Mouse (Mus musculus): ENCODE results near the gene Itpr1. TPM values are rescaled to one million over a fixed set of nuclear protein-coding genes. Genes with fewer than 3 reads are reported as not detected.
A peak's percentile ranks its signal among the peaks of the same experiment; 100 is the strongest.

The Itpr1 gene
- total and polyA plus RNA-seq, 2 experiments, result 6.9 to 55.0 TPM

DNA sequence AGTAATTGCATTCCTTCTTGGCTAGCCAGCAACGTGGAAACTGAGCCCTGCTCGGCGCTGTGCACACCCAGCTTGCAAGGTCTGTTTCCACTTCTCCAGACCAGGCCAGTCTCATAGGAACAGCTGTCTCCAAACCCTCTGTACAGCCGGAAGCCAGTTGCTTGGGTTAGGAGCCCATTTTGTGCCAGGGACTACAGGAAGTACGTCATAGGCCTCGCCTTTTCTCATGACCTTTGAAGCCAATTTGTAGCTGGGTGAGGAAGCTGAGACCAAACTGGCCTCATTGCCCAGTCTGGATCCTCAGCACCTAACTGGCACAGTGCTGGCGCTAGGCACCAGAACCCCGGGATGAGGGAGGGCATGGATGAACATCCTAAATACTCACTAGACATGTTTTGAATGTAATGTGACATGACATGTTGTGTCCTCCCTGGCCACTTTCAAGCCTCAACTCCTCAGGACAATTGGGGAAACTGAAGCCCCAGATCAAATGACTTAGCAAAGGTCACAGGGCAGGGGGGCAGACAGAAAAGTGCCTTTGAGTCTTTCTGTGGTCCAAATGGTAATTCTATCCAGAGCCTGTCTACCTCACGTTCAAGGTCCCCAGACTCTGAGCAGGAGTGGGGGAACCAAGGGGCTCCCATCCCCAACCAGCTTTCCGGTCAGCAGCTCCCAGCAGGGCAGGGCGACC, 357.6 kb downstream of the Itpr1 start:
- no peaks in the 10 kb centered on the region for H3K79me2 ChIP-seq (ENCODE audit: control insufficient read depth, insufficient read depth, low read length)
- H3K9ac ChIP-seq (ENCODE audit: low read depth, low read length), result peak overlapping the region; percentile 44
- H3K27me3 ChIP-seq (ENCODE audit: control insufficient read depth, insufficient read depth, low read length), result no peaks in the 10 kb centered on the region
- peaks cover 3% of the 10 kb centered on the region for H3K4me1 ChIP-seq (ENCODE audit: control insufficient read depth, insufficient read depth, low read length)
- H3K4me3 ChIP-seq (ENCODE audit: insufficient read depth, low read depth, low read length), result peak overlapping the region; percentile 47; the same call in 1 of the 2 replicates
- DNase-seq (ENCODE audit: extremely low read depth, low read depth, low spot score), result peak; percentile 86
- H3K36me3 ChIP-seq (ENCODE audit: control insufficient read depth, insufficient read depth, low read length), result no peaks in the 10 kb centered on the region
- TF ChIP-seq POLR2A (IDR thresholded peaks at IDR 0.05; ENCODE audit: extremely low read depth, insufficient read depth, low read length) (no peak), CTCF (IDR thresholded peaks at IDR 0.05; ENCODE audit: low read depth, low read length) (no peak)
- WGBS, result 35% methylated on average over 11 of the region's 11 CpGs
- peak overlapping the region; percentile 46 for H3K27ac ChIP-seq (replicated peaks; ENCODE audit: insufficient read depth, low read depth, low read length)

DNA sequence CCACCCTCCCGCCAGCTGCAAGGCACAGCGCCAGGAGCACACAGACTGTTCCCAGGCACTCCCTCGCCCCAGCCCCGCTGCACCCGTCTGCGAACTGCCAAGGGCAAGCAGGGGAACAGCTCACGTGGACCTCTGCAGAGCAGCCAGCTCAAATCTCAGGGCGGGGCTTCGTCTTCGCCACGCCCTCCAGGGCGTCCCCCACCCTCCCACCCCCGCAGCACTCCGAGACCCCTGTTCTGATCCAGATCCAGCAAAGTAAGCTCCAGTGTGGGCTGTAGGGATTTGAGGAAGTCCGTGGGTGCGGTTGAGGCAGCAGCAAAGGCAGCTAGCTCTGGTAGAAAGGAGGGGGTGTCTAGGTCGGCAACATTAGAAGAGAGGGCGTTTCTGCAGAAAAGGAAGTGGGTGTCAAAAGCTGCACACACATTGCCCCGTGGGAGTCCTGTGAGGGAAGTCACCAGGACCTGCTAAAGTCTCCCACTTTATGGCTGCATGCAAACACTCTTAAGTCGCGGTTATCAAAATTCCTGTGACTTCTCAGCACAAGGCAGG, 358.2 kb downstream of the Itpr1 start:
- Histone ChIP-seq H3K27me3 (ENCODE audit: control insufficient read depth, insufficient read depth, low read length) (no peaks in the 10 kb centered on the region), H3K27ac (replicated peaks; ENCODE audit: insufficient read depth, low read depth, low read length) (peak overlapping the region; percentile 46), H3K4me1 (ENCODE audit: control insufficient read depth, insufficient read depth, low read length) (peaks cover 3% of the 10 kb centered on the region), H3K36me3 (ENCODE audit: control insufficient read depth, insufficient read depth, low read length) (no peaks in the 10 kb centered on the region), H3K79me2 (ENCODE audit: control insufficient read depth, insufficient read depth, low read length) (no peaks in the 10 kb centered on the region), H3K9ac (ENCODE audit: low read depth, low read length) (peak overlapping the region; percentile 49), H3K4me3 (ENCODE audit: insufficient read depth, low read depth, low read length) (peak overlapping the region; percentile 47)
- WGBS, result 5% methylated on average over 21 of the region's 21 CpGs
- peak; percentile 74 for DNase-seq (ENCODE audit: extremely low read depth, low read depth, low spot score)
- no peak for TF ChIP-seq POLR2A (IDR thresholded peaks at IDR 0.05; ENCODE audit: extremely low read depth, insufficient read depth, low read length)
- TF ChIP-seq CTCF (IDR thresholded peaks at IDR 0.05; ENCODE audit: low read depth, low read length), result no peak

DNA sequence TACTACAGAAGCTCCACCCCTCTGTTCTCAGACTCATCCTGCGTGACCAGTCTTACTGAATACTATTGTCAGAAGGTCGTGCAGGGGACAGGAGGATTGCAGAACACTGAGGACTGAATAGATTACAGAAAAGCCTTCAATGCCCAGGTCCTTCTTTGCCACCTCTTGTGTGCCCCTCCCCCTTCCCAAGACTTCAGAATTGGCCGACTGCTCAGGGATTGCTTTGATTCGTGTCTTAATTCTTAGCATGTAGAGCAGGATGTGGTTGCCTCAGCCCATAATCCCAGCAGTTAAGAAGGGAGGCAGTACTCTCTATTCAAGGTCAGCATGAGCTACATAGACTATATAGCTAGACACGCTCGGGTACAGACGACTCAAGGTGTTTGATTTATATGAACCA, 359.8 kb downstream of the Itpr1 start:
- H3K4me1 ChIP-seq (ENCODE audit: control insufficient read depth, insufficient read depth, low read length), result peaks cover 3% of the 10 kb centered on the region
- no peak for DNase-seq (ENCODE audit: extremely low read depth, low read depth, low spot score)
- H3K4me3 ChIP-seq (ENCODE audit: insufficient read depth, low read depth, low read length), result no peak overlapping the region
- no peak overlapping the region for H3K9ac ChIP-seq (ENCODE audit: low read depth, low read length)
- no peak for TF ChIP-seq POLR2A (IDR thresholded peaks at IDR 0.05; ENCODE audit: extremely low read depth, insufficient read depth, low read length)
- TF ChIP-seq CTCF (IDR thresholded peaks at IDR 0.05; ENCODE audit: low read depth, low read length), result no peak
- 80% methylated on average over 7 of the region's 7 CpGs for WGBS
- H3K79me2 ChIP-seq (ENCODE audit: control insufficient read depth, insufficient read depth, low read length), result no peaks in the 10 kb centered on the region
- H3K27ac ChIP-seq (replicated peaks; ENCODE audit: insufficient read depth, low read depth, low read length), result no peak overlapping the region
- H3K36me3 ChIP-seq (ENCODE audit: control insufficient read depth, insufficient read depth, low read length), result no peaks in the 10 kb centered on the region
- no peaks in the 10 kb centered on the region for H3K27me3 ChIP-seq (ENCODE audit: control insufficient read depth, insufficient read depth, low read length)

DNA sequence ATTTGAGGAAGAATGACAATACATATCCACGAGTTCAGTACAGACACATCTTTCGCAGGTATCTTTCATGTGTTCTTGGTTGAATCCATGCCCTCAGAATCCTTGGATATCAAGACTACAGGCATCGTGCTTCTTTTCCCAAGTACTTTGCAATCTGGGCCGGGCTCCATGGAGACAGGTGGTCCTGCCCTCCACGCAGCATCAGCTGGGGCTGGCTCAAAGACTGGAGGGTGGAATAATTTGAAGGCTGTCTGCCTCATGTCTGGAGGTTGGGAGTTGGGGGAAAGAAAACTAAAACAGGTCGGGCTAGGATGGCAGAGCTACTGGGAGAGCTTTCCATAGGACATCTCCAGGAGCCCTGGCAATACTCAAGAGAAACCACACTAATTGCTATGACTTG, 364.2 kb downstream of the Itpr1 start:
- WGBS, result 97% methylated on average over 6 of the region's 6 CpGs
- TF ChIP-seq CTCF (IDR thresholded peaks at IDR 0.05; ENCODE audit: low read depth, low read length) (no peak), POLR2A (IDR thresholded peaks at IDR 0.05; ENCODE audit: extremely low read depth, insufficient read depth, low read length) (no peak)
- H3K4me3 ChIP-seq (ENCODE audit: insufficient read depth, low read depth, low read length), result no peak overlapping the region
- H3K27me3 ChIP-seq (ENCODE audit: control insufficient read depth, insufficient read depth, low read length), result no peaks in the 10 kb centered on the region
- no peak overlapping the region for H3K9ac ChIP-seq (ENCODE audit: low read depth, low read length)
- no peaks in the 10 kb centered on the region for H3K36me3 ChIP-seq (ENCODE audit: control insufficient read depth, insufficient read depth, low read length)
- H3K27ac ChIP-seq (replicated peaks; ENCODE audit: insufficient read depth, low read depth, low read length), result no peak overlapping the region
- H3K4me1 ChIP-seq (ENCODE audit: control insufficient read depth, insufficient read depth, low read length), result no peaks in the 10 kb centered on the region
- DNase-seq (ENCODE audit: extremely low read depth, low read depth, low spot score), result no peak
- no peaks in the 10 kb centered on the region for H3K79me2 ChIP-seq (ENCODE audit: control insufficient read depth, insufficient read depth, low read length)

DNA sequence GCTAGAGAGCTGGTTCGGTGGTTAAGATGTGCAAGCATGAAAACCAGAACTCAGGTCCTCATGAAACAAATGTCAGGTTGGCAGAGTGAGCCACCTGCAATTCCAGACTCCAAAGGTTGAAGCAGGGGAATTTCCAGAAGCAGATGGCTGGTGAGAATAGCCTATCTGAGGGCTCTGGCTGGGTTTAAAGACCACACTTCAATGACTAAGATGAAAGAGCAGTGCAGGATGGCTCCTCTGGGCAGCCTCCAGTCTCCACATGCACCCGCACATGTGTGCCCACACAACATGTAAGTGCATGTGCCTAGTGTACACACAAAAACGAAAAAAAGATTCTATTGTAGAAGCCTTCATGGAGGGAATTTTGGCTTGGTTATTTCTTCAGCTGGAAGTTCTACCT, 375.5 kb downstream of the Itpr1 start:
- Histone ChIP-seq H3K4me1 (ENCODE audit: control insufficient read depth, insufficient read depth, low read length) (no peaks in the 10 kb centered on the region), H3K27ac (replicated peaks; ENCODE audit: insufficient read depth, low read depth, low read length) (no peak overlapping the region), H3K4me3 (ENCODE audit: insufficient read depth, low read depth, low read length) (no peak overlapping the region), H3K27me3 (ENCODE audit: control insufficient read depth, insufficient read depth, low read length) (no peaks in the 10 kb centered on the region), H3K79me2 (ENCODE audit: control insufficient read depth, insufficient read depth, low read length) (no peaks in the 10 kb centered on the region), H3K9ac (ENCODE audit: low read depth, low read length) (no peak overlapping the region), H3K36me3 (ENCODE audit: control insufficient read depth, insufficient read depth, low read length) (no peaks in the 10 kb centered on the region)
- TF ChIP-seq CTCF (IDR thresholded peaks at IDR 0.05; ENCODE audit: low read depth, low read length) (no peak), POLR2A (IDR thresholded peaks at IDR 0.05; ENCODE audit: extremely low read depth, insufficient read depth, low read length) (no peak)
- 93% methylated on average over 3 of the region's 3 CpGs for WGBS
- no peak for DNase-seq (ENCODE audit: extremely low read depth, low read depth, low spot score)

DNA sequence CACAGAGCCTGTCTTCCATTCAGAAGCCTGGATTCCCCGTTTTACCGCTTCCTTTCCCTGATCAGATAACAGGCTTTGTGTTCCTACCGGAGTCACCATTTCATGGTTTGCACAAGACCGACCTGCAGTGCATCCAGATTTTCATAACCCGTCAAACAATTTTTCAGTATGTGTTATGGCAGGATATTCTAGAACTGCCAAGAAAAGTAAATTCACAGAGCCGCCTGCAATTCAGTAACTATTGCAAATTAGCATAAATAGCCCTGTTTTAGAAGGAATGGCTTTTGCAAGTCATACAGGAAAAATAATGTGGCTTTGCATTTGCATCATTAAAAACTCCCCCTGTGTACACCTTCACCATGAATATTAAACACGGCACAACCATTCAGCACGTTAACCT, 379.3 kb downstream of the Itpr1 start:
- TF ChIP-seq CTCF (IDR thresholded peaks at IDR 0.05; ENCODE audit: low read depth, low read length) (no peak), POLR2A (IDR thresholded peaks at IDR 0.05; ENCODE audit: extremely low read depth, insufficient read depth, low read length) (no peak)
- Histone ChIP-seq H3K9ac (ENCODE audit: low read depth, low read length) (no peak overlapping the region), H3K79me2 (ENCODE audit: control insufficient read depth, insufficient read depth, low read length) (no peaks in the 10 kb centered on the region), H3K27ac (replicated peaks; ENCODE audit: insufficient read depth, low read depth, low read length) (no peak overlapping the region), H3K27me3 (ENCODE audit: control insufficient read depth, insufficient read depth, low read length) (no peaks in the 10 kb centered on the region), H3K4me3 (ENCODE audit: insufficient read depth, low read depth, low read length) (no peak overlapping the region), H3K36me3 (ENCODE audit: control insufficient read depth, insufficient read depth, low read length) (no peaks in the 10 kb centered on the region), H3K4me1 (ENCODE audit: control insufficient read depth, insufficient read depth, low read length) (no peaks in the 10 kb centered on the region)
- no peak for DNase-seq (ENCODE audit: extremely low read depth, low read depth, low spot score)
- WGBS, result 82% methylated on average over 8 of the region's 8 CpGs
